Mouse (Mus musculus): ENCODE measurements around the gene Prdx6.

GRCm38 (mm10) chr1:161219816-161220215 lies 31.2 kb downstream of the Prdx6 start:
- TF ChIP-seq CTCF (IDR thresholded peaks at IDR 0.05; ENCODE audit: borderline replicate concordance, insufficient read depth, low read depth, low read length) (no peak), POLR2A (IDR thresholded peaks at IDR 0.05; ENCODE audit: borderline replicate concordance, insufficient read depth, low read length) (no peak)

All from cerebellum, adult 2 months (tissue).